Mouse (Mus musculus) fat pad, adult 2 months (tissue): ENCODE results near the gene Zkscan6.

ENCODE experiments used
- DNase-seq: peaks from one replicate; pipeline ENCODE4 v3.0.0-alpha.2; 2011; ENCODE audit warnings: low read depth, low spot score; ENCODE audit errors: extremely low read depth

The Zkscan6 gene

DNA sequence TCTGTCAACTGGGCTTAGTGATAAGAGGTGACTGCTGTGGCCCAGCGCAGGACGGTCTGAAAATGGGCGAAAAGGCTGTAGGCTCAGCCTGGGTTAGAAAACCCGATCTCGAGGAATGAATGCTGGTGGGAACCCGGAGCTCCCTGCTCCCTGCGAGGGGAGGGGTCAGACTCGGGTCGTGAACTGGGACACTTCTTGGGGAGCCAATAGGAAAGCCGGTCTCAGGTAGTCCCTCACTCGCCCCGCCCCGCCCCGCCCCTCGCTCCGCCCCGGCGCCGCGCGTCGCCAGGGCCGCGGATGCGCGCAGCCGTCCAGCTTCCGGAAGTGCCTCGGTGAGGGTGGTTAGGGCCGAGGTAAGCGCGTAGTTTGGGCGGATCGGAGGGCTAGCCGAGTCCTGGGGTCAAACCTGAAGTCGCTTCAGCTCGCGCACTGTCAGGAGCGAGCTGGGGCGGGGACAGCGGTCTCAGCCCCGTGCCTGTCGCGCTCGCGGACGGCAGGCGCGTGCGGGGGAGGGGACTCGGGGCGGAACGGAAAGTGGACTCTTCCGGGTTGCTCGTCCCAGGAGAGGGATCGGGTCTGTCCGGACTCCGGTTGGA, at the start of gene Zkscan6:
Zkscan6 (plus strand) TSS at position 267 of the 596 bp plus-strand sequence.
- no peak for DNase-seq

DNA sequence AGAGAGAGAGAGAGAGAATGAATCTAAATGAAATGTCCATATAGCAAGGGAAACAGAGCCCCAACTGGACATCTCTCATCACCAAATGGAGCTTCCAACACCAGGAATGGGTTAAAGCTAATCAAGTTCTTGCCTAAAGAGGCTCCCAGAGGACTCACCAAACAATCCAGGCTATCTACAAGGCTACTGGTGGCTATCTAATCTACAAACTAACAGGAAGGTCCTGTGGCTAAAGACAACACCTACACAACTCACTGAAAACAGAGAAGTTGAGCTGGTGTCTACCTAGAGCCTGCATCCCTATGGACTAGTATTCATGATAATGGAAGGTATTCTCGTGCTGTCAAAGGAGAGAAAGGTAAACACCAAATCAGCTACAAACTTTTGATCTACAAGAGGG, 47.6 kb upstream of the Zkscan6 start:
- no peak for DNase-seq

DNA sequence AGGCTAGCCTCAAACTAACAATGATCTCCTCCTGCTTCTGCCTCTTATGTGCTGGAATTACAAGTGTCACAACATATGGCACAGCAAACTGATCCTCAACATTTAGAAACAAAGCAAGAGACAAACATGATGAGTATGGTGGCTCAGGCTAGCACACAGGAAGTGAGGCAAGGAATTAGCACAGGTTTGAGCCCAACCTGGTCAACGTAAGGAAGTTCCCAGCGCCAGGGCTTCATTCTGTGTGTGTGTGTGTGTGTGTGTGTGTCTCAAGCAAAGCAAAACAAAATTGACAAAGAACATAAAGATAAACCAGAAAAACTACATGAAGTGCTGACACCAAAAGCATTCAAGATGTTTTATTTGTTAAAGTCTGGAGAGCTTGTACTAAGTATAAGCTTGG, 46.1 kb upstream of the Zkscan6 start:
- no peak for DNase-seq

DNA sequence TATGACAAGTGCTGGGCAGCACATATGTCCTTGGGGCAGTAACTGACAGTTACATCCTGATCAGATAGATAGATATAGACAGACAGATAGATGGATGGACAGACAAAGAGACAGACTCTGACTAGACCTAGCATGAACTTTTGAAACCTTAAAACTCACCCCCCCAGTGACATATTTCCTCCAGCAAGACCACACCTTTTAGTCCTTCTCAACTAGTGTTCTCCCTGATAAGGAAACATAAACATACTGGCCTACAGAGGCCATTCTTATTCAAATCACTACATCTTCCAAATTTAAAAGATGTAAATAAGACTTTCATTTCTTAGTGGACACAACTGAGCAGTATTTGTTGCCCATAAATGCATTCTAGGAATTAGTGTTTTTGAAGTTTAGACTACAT, 38.5 kb upstream of the Zkscan6 start:
- no peak for DNase-seq

DNA sequence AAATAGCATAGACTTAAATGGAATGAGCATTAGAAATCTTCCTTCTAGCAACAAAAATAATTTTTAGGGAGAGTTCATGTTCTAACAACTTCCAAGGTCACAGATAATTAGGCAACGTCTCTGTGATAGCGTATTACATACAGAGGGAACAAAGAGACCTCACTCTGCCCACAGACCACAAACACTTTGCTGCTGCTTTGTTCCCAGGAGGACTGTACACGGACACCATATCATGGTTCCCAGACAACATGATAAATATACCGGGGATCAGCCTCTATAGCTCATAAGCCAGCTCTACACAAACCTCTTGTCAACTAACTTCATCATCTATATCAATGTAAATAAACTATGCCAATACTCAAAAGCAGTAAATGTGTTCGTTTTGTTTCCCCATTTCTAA, 37.0 kb upstream of the Zkscan6 start:
- DNase-seq: no peak

DNA sequence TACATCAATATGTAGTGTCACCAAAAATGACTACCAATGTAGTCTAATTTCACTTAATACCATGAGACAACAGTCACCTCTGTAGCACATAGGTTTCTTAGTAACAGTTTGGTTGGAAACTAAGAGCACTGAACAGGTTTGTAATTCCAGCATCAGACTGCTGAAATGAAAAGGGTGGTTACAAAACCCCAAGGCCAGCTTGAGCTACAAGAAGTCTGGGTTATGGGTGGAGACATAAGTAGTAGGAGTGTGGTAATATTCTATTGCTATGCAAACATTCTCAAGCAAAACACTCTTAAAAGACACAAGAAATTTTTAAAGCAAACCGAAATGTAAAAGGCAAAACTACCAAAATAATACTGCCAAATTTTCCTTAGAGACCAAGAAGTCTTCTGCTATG, 35.4 kb upstream of the Zkscan6 start:
- DNase-seq: no peak

DNA sequence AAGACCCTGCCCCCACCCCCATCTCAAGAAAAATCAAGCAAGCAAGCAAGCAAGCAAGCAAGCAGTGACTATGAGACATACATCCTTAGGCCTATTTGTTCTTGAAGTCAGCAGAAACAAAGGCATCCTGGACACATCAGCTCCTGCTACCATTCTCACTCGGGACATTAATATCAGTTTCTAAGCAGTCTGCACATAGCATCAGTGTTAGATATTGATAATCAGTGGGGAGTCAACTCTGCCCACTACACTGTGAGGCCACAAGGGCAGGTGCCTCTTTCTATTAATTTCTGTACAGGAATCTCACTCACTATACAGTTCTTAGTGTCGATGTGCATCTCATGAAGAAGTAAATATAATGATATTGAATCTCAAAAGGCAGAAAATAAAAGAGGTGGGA, 33.4 kb upstream of the Zkscan6 start:
- DNase-seq: no peak

DNA sequence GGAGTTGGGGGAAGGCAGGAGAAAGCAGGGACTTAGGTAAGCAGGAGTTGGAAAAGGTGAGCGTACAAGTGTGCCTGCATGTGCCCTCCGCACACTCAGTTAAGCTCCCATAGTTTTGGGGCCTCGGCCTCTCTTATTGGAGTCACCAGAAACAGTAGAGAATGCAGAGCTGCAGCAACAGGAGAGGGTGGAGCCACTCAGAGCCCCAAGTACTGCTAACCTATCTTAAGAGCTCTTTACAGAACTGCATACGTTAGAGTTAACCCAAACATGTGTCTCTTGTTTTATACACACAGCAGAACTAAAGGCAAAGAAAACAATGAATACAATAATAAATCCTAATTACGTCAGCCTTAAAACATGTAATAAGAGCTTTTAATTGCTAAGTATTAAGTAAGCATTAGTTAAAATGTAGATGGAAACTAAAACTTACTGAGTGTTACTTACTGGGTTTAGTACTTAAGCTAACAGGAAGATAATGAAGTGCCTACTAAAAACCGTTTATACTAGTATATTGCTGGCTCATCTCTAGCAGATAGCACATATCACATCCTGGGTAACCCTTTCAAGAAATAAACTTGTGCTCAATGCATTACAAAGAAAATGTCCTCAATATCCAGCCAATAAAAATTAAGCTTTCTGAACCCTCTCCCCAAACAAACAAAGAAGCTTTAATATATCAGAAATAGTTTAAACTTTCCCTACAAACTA, 32.9 kb upstream of the Zkscan6 start:
- DNase-seq: no peak

DNA sequence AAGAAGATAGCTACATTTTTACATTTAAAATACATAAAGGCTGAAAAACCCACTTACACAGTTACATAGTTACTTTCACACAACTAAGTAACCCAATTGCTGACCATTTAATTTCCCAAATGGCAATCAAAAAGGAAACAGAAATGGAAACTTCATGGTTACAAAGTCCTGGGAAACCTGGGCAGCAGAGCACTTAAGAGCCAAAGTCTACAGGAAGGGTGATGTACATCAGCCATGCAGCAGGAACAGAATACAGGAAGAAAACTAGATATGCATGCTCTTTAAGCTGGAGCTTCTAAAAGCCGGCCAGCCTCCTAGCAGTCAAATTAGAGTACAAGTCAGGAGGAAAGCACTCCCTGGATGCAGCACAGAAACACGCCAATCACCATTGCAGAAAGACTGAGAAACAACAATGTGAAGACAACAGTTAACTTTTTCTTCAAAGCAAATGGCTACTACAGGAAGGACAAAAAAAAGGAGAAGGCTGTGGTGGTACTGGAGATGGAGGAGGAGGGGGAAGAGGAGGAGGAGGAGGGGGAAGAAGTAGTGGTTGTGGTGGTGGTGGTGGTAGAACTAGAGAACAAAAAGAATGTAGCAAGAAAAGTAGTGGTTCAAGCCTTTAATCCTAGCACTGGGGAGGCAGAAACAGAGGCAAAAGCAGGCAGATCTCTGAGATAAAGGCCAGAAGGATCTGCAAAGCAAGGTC, 29.9 kb upstream of the Zkscan6 start:
- no peak for DNase-seq

DNA sequence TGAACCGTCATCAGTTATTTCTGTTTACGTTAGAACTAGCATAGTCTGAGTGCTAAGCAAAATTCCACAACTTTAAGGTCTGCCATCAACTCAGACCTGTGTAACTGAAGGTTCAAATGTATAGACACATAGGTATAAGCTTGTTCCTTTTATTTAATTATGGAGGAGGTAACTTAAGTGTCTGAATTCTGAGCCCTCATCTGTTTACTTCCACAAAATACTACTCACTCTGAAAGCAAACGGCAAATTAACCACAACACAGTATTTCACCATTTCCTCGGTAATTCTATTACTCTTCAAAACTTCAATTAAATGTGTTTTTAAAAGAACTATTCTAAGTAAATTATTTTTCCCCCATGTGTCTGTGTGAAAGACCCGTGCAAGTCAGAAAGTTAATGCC, 29.2 kb upstream of the Zkscan6 start:
- DNase-seq: no peak

DNA sequence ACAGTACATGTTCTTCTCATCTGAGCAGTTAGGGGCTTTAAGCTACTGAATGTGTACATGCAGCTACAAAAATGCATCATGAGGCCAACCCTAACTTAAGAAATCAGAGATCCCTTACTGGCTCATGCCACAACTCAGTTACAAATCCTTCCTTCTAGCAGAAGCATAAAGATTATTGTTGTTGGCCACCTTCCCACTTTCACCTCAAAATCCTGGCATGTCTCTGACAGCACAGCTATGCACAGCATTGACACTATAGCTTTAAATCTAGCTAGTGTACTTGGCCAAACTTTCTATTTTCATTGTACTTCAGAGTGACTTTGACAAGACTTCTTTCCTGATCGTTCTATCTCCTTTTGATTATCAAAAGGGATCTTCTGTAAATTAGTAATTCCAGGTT, 27.9 kb upstream of the Zkscan6 start:
- DNase-seq: peak; percentile 74

DNA sequence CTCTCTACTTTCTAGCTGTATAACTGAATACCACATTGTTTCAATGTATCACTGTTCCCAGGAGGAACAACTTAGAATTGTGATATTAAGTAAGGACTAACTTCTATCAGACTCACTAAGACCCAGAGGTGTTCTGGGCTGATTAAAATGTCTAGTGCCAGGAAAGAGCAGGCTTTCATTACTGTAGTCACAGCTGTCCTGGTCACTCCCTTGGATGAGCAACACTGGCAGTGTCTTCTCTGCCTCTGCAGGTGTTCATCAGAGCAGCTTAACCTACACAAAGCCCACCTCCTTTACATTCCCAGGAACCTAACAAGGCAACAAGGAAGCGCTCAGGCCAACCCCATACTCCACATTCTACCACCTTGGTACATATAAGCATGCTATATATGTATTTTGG, 27.4 kb upstream of the Zkscan6 start:
- no peak for DNase-seq

DNA sequence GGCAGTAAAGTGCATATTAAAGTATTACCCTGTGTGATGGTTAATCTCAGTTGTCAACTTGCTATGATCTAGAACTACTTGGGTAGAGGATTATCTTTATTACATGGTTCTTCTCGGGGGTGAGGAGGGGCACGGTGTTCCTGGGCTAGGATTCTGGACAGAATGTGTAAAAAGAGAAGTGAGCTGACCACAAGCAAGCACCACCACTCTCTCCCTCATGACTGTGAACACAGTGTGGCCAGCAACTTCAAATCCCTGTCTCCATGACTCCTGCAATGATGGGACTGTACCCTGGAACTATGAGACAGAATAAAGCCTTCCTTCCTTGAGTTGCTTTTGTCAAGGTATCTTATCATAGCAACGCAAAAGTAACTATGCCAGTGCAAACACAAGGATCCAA, 25.4 kb upstream of the Zkscan6 start:
- DNase-seq: no peak

DNA sequence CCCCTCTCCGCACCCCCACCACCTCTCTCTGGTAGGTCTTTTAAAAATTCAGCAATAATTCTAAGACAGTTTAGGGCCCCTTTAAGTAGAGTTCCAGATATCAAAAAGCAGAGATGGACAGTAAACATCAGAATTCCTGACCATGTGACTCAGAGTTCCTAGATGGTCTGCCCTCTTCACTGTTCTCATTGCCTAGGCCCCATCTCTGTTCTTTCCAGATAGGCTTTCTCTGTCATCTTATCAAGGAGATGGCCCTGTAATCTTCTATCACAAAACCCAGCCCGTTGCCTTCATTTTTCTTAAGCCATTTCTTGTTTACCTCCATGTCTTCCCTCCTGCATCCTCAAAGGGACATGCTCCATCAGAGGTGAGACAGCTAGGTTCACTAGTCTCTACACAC, 20.8 kb upstream of the Zkscan6 start:
- no peak for DNase-seq

DNA sequence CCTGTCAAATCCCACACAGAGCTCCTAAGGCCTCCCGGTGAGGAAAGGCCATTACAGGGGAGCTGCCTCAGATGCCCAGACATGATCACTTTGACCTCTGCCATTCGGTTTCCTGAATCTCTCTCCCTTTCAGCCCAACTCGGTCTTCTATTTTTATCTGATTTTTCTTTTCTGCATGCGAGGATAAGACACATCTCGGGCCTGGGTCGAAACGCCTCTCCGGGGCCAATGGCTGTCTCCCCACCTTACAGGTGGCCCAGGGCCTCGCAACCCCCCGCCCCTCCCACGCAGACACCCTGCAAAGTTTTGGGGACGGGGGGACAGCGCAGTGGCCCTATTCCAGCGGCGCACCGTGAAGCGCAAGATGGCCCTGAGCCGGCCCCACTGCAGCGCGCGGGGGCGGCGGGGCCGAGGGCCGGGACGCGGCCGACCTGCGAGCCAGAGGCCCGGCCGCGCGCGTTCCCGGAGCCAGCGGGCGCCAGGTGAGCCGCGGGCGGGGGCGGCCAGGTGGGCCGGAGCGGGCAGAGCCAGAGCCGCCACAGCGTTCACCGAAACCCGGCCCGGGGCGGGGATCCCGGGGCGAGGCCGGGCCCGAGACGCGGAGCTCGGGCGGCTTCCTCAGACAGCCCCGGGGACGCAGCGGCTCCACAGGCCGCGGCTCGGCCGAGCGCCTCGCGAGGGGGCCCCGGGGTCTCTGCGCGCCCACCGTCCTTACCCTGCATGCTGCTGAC, 19.4 kb upstream of the Zkscan6 start:
- DNase-seq: no peak

DNA sequence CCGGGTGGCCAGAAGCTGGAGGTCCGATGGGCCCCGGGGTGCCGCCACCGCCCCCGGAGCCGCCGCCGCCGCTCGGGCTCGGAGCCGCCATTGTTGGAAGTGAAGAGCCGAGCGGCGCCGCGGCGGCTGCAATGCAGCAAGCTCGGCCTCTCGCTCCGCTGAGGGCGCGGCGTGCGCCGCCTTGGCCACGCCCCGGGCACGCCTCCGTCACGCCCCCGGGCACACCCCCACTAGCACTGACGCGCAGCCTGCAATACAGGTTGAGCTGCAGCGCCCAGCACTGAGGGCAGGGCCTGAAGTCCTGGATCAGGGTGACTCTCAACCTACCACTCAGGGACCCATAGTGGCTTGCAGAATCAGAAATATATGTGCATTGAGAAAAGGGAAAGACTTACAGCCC, 18.8 kb upstream of the Zkscan6 start, which contains the start of gene Map2k4:
Map2k4 (minus strand) TSS at position 144 of the 400 bp plus-strand sequence.
- DNase-seq: no peak

DNA sequence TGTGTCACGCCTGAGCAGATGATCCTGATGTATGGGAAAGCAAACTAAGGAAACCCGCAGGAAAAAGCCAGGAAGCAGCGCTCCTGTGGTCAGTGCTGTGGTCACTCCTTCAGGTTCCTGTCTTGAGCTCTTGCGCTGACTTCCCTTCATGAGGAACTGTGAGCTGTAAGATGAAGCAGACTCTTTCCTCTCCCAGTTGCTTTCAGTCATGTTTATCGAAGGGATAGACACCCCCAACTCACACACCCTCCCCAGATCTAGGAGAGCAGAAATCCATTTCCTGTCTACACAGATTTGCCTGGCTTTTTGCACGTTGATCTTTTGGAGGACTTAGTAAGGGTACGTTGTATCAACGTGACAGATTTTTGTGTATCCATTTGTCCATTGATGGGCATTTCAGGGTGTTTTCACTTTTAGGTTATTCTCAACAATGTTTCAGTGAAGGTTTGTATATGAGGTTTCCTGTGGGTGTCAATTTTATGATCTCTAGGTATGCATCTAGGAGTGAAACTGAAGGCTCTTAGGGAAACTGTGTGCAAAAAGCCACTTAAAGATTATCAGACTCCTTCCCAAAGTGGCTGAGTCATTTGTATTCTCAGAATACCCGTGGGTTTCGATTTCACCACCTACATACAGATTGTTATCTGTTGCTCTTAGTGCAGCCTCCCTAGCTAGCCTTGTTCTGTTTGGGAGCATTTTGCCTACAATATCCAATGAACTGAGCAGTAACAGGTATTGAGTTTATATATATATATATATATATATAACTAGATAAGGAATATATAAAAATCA, 12.4 kb upstream of the Zkscan6 start:
- no peak for DNase-seq

DNA sequence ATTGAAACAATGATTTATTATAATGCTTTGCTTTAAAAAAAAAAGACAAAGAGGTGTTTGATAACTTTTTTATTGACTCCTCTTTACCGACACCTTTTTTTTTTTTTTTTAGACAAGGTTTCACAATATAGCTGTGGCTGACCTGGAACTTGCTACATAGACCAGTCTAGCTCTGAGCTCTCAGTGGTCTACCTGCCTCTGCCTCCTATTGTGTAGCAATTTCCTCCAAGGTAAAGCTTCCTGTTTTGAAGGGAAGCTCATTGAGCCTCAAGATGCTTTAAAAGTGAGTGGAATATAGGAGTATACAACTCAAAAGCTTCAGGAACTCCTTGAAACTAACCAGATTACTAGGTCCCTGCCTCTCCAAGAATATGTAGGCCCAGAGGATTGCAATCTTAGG, 11.1 kb upstream of the Zkscan6 start:
- DNase-seq: no peak

DNA sequence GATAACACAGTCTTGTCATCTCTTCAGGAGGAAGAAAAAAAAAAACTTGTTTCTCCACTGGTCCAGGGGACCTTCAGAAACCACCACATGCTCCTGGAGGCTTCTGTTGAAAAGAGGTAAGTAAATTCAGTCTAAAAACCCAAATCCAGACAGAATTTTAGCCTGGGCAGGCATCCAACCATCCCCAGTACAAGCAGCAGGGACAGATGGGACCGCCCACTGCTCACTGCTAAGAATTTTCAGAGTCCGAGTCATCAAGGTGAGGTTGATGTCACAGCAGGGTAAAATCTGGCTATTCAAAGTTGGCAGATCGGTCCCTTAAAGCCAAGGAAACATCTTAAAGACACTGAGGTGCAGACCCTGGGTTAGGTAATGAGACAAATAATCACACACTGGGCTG, 5.1 kb upstream of the Zkscan6 start:
- DNase-seq: no peak

DNA sequence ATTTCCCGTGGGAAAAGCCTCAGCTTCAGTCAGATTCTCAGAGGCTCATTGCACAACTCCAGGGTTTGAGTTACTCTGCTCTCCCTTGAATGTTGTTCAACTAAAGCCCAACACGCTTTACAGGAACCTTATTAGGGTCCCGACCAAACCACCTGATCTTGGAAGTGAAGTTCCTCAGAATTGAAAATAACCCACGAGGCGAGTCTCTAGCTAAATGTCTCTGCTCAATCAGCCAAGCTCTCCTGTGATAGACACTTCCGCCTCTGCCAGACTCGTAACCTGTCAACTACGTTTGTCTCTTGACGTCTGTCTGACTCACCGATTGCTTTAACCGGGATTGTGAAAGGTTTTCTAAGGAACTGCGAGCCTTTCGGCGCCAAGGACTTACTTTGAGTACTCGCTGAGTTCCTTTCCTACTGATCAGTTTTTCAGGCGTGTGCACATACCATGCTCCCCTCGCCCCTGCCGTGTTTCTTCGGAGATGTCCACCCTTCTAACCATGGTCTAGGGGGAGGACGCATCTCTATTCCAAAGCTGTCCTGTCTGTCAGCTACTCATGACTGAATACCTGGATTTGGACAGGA, 562 bp upstream of the Zkscan6 start:
- DNase-seq: peak; percentile 85
